In genomic region chr3:135703307-135703706, GRCm38 (mm10) we compare ENCODE assay signal across 25 mouse cellular contexts. TPM values are rescaled to one million over a fixed set of nuclear protein-coding genes. Genes with fewer than 3 reads are reported as not detected.
DNase-seq lines count a peak whose midpoint lies in the region; ATAC-seq and TF ChIP-seq lines count a peak whose summit lies in the region.
"Had no signal": no experiment of that assay in that cellular context is flagged by ENCODE, and none has a peak within 500 bp of the region (broad histone marks: within the 10 kb centered on the region; RNA-seq: fewer than 3 reads in every experiment).

No protein-coding gene starts in this region.

- no peak for DNase-seq in forebrain, embryonic 10.5 days (ENCODE audit: extremely low spot score, low spot score)
- peak; percentile 53 for DNase-seq in limb, embryonic 14.5 days (ENCODE audit: low spot score)
- DNase-seq in limb, embryonic 10.5 days (ENCODE audit: low spot score), result no peak
- DNase-seq in brain, embryonic 14.5 days (ENCODE audit: low read depth), result peak; percentile 53
- DNase-seq in kidney, postnatal 36 days, result no peak
- DNase-seq: adrenal gland, adult 8-10 months; cerebellum, adult 11 months; cerebellum, adult 9-10 months; embryo, embryonic 11 days; gastrocnemius, postnatal 25 days; heart, adult 11 months; kidney, adult 18-20 months; kidney, postnatal 4 days; lung, postnatal 4 days; thymus, postnatal 25 days had no signal

- H3K4me2 ChIP-seq in forebrain, embryonic 13.5 days, result no peak overlapping the region
- no peak overlapping the region for H3K4me2 ChIP-seq in limb, embryonic 14.5 days (replicated peaks; ENCODE audit: low read depth, low read length, severe bottlenecking)
- no peak overlapping the region for H3K4me2 ChIP-seq in stomach, embryonic 15.5 days
- H3K4me2 ChIP-seq: embryonic facial prominence, embryonic 13.5 days; heart, embryonic 15.5 days; limb, embryonic 12.5 days; liver, embryonic 11.5 days; midbrain, embryonic 13.5 days had no signal

- 69% methylated on average over 2 of the region's 2 CpGs for WGBS in forebrain, embryonic 13.5 days
- 86% methylated on average over 2 of the region's 2 CpGs for whole genome bisulfite sequencing in forebrain, embryonic 10.5 days
- 41% methylated on average over 2 of the region's 2 CpGs for WGBS in limb, embryonic 14.5 days
- WGBS in limb, embryonic 10.5 days, result 88% methylated on average over 2 of the region's 2 CpGs
- WGBS in stomach, embryonic 15.5 days, result 36% methylated on average over 2 of the region's 2 CpGs

- TF ChIP-seq CTCF in brain, embryonic 14.5 days (IDR thresholded peaks at IDR 0.05; ENCODE audit: borderline replicate concordance, extremely low read depth, insufficient read depth, insufficient read length), result no peak

- no peak overlapping the region for H3K4me3 ChIP-seq in forebrain, embryonic 13.5 days
- H3K4me3 ChIP-seq in forebrain, embryonic 10.5 days, result no peak overlapping the region
- no peak overlapping the region for H3K4me3 ChIP-seq in limb, embryonic 14.5 days (replicated peaks; ENCODE audit: low read length)
- H3K4me3 ChIP-seq in limb, embryonic 10.5 days, result no peak overlapping the region
- no peak overlapping the region for H3K4me3 ChIP-seq in stomach, embryonic 15.5 days (replicated peaks)
- H3K4me3 ChIP-seq: embryonic facial prominence, embryonic 13.5 days; heart, embryonic 10.5 days; heart, embryonic 15.5 days; limb, embryonic 12.5 days; megakaryocyte, embryonic 14.5 days; midbrain, embryonic 13.5 days had no signal

- ATAC-seq in forebrain, embryonic 13.5 days, result 0 out of 2 replicates have a peak, but pooled peaks have one; percentile 30
- no peak for ATAC-seq in limb, embryonic 14.5 days (ENCODE audit: low FRiP score, low read depth)
- ATAC-seq in stomach, embryonic 15.5 days (ENCODE audit: insufficient read depth, low FRiP score, low read depth), result no peak
- ATAC-seq: midbrain, embryonic 13.5 days had no signal

- no peak for TF ChIP-seq POLR2A in limb, embryonic 14.5 days (IDR thresholded peaks at IDR 0.05; ENCODE audit: borderline replicate concordance, extremely low read depth, insufficient read depth, insufficient read length)
- TF ChIP-seq POLR2A in brain, embryonic 14.5 days (IDR thresholded peaks at IDR 0.05; ENCODE audit: borderline replicate concordance, extremely low read depth, insufficient read depth, insufficient read length, poor library complexity, severe bottlenecking), result no peak

- peaks cover 4% of the 10 kb centered on the region; the same call in 1 of the 2 replicates for H3K4me1 ChIP-seq in forebrain, embryonic 13.5 days
- H3K4me1 ChIP-seq in forebrain, embryonic 10.5 days, result peaks cover 3% of the 10 kb centered on the region; the same call in 1 of the 2 replicates
- peaks cover 11% of the 10 kb centered on the region for H3K4me1 ChIP-seq in limb, embryonic 14.5 days (ENCODE audit: control insufficient read depth, insufficient read depth, low read length)
- H3K4me1 ChIP-seq in limb, embryonic 10.5 days, result peaks cover 9% of the 10 kb centered on the region
- peaks cover 7% of the 10 kb centered on the region for H3K4me1 ChIP-seq in stomach, embryonic 15.5 days
- H3K4me1 ChIP-seq: midbrain, embryonic 13.5 days had no signal

- H3K27me3 ChIP-seq in forebrain, embryonic 13.5 days, result no peaks in the 10 kb centered on the region
- no peaks in the 10 kb centered on the region for H3K27me3 ChIP-seq in forebrain, embryonic 10.5 days (ENCODE audit: poor library complexity, severe bottlenecking)
- H3K27me3 ChIP-seq in limb, embryonic 14.5 days (ENCODE audit: control insufficient read depth, insufficient read depth, low read length), result no peaks in the 10 kb centered on the region
- H3K27me3 ChIP-seq in limb, embryonic 10.5 days (ENCODE audit: low read depth, poor library complexity, severe bottlenecking), result no peaks in the 10 kb centered on the region
- H3K27me3 ChIP-seq in stomach, embryonic 15.5 days (replicated peaks), result no peaks in the 10 kb centered on the region
- H3K27me3 ChIP-seq: embryonic facial prominence, embryonic 13.5 days; heart, embryonic 15.5 days; megakaryocyte, embryonic 14.5 days; midbrain, embryonic 13.5 days had no signal

- no peaks in the 10 kb centered on the region for H3K9me3 ChIP-seq in forebrain, embryonic 13.5 days (replicated peaks)
- H3K9me3 ChIP-seq in forebrain, embryonic 10.5 days, result no peaks in the 10 kb centered on the region
- no peaks in the 10 kb centered on the region for H3K9me3 ChIP-seq in limb, embryonic 14.5 days (ENCODE audit: control insufficient read depth, low read length)
- H3K9me3 ChIP-seq in limb, embryonic 10.5 days (replicated peaks), result no peaks in the 10 kb centered on the region
- no peaks in the 10 kb centered on the region for H3K9me3 ChIP-seq in stomach, embryonic 15.5 days
- H3K9me3 ChIP-seq: embryonic facial prominence, embryonic 13.5 days; G1E; heart, embryonic 10.5 days; heart, embryonic 15.5 days; limb, embryonic 12.5 days; megakaryocyte, embryonic 14.5 days; midbrain, embryonic 13.5 days had no signal

- H3K36me3 ChIP-seq in forebrain, embryonic 13.5 days (ENCODE audit: poor library complexity, severe bottlenecking), result no peaks in the 10 kb centered on the region
- no peaks in the 10 kb centered on the region for H3K36me3 ChIP-seq in forebrain, embryonic 10.5 days (replicated peaks)
- no peaks in the 10 kb centered on the region for H3K36me3 ChIP-seq in limb, embryonic 14.5 days (ENCODE audit: control insufficient read depth, insufficient read depth, low read length)
- H3K36me3 ChIP-seq in limb, embryonic 10.5 days, result no peaks in the 10 kb centered on the region
- no peaks in the 10 kb centered on the region for H3K36me3 ChIP-seq in stomach, embryonic 15.5 days
- H3K36me3 ChIP-seq: embryonic facial prominence, embryonic 13.5 days; G1E; heart, embryonic 10.5 days; heart, embryonic 15.5 days; limb, embryonic 12.5 days; midbrain, embryonic 13.5 days had no signal

- H3K27ac ChIP-seq in forebrain, embryonic 13.5 days, result no peak overlapping the region
- no peak overlapping the region for H3K27ac ChIP-seq in forebrain, embryonic 10.5 days
- H3K27ac ChIP-seq in limb, embryonic 14.5 days (replicated peaks; ENCODE audit: low read depth, low read length), result no peak overlapping the region
- H3K27ac ChIP-seq in limb, embryonic 10.5 days, result no peak overlapping the region
- H3K27ac ChIP-seq in stomach, embryonic 15.5 days, result peak overlapping the region; percentile 28; the same call in 1 of the 2 replicates
- H3K27ac ChIP-seq: embryonic facial prominence, embryonic 13.5 days; heart, embryonic 10.5 days; heart, embryonic 15.5 days; limb, embryonic 12.5 days; midbrain, embryonic 13.5 days had no signal

- H3K9ac ChIP-seq in forebrain, embryonic 13.5 days, result no peak overlapping the region
- H3K9ac ChIP-seq in limb, embryonic 14.5 days (ENCODE audit: low read depth, low read length, severe bottlenecking), result no peak overlapping the region
- no peak overlapping the region for H3K9ac ChIP-seq in stomach, embryonic 15.5 days
- H3K9ac ChIP-seq: embryonic facial prominence, embryonic 13.5 days; heart, embryonic 15.5 days; limb, embryonic 12.5 days; midbrain, embryonic 13.5 days had no signal

RNA-seq across cellular contexts. Expression of gene Nfkb1, which starts 12.0 kb away (rescaled TPM):
- polyA plus RNA-seq in forebrain, embryonic 13.5 days (2015; fragmentation: Nextera tagmentation; extraction: Ambion mirVana), result 8.0 and 8.3 TPM in 2 replicates
- polyA plus RNA-seq in forebrain, embryonic 10.5 days (2016; fragmentation: Nextera tagmentation; extraction: Ambion mirVana), result 10.9 and 12.8 TPM in 2 replicates
- 55.4 and 61.7 TPM in 2 replicates for polyA plus RNA-seq in limb, embryonic 14.5 days (2012; rRNA removed)
- 26.9 and 32.7 TPM in 2 replicates for polyA plus RNA-seq in limb, embryonic 14.5 days (2014; fragmentation: Nextera tagmentation; extraction: Ambion mirVana)
- polyA plus RNA-seq in limb, embryonic 10.5 days (2016; fragmentation: Nextera tagmentation; extraction: Ambion mirVana), result 10.7 and 12.0 TPM in 2 replicates
- polyA plus RNA-seq in brain, embryonic 14.5 days (2012; rRNA removed), result 25.0 and 25.5 TPM in 2 replicates
- polyA plus RNA-seq in stomach, embryonic 15.5 days (2015; fragmentation: Nextera tagmentation; extraction: Ambion mirVana), result 24.5 and 25.9 TPM in 2 replicates

Comparison
In these comparisons a context has a peak if more than half of its experiments do, and no peak if none do; other contexts are left out.
1. DNase-seq: peak in limb, embryonic 14.5 days (single experiment) and brain, embryonic 14.5 days (single experiment); none in forebrain, embryonic 10.5 days (single experiment), limb, embryonic 10.5 days (single experiment) and kidney, postnatal 36 days (0 of 2).